Mouse (Mus musculus) embryonic fibroblast, embryonic 13.5 days (primary cell): Measurements from ENCODE around the gene Chuk.

Source experiments
- CTCF ChIP-seq: IDR thresholded peaks from 2 replicates; pipeline ENCODE4 v1.5.1; 2011; ENCODE audit warnings: mild to moderate bottlenecking, control low read depth, low read length, moderate library complexity, borderline replicate concordance; ENCODE audit not compliant: insufficient read depth
- POLR2A ChIP-seq: IDR thresholded peaks from 2 replicates; pipeline ENCODE4 v1.6.1; 2011; ENCODE audit warnings: low read depth, mild to moderate bottlenecking, control low read depth, low read length, moderate library complexity

- TF ChIP-seq POLR2A (no peak), CTCF (no peak)
Measured at GRCm38 (mm10) chr19:44050388-44050787, 56.9 kb downstream of the Chuk start.
